Mouse (Mus musculus) T-helper 1 cell (primary cell): Measurements from ENCODE around the gene Pigf.
"Not testable (repeated sequence)": the region's sequence is repeated elsewhere in the genome, so short reads cannot be mapped to it uniquely, and the experiment has no call there.

Experiments used
- in situ Hi-C: fragments of 300-600 bp; cut with MboI, MseI; formaldehyde crosslinking; loops from one replicate; pipeline ENCODE4 v1.15.1; 2025; ENCODE audit warnings: high pct_unique_total_duplicates

Gene Pigf

DNA sequence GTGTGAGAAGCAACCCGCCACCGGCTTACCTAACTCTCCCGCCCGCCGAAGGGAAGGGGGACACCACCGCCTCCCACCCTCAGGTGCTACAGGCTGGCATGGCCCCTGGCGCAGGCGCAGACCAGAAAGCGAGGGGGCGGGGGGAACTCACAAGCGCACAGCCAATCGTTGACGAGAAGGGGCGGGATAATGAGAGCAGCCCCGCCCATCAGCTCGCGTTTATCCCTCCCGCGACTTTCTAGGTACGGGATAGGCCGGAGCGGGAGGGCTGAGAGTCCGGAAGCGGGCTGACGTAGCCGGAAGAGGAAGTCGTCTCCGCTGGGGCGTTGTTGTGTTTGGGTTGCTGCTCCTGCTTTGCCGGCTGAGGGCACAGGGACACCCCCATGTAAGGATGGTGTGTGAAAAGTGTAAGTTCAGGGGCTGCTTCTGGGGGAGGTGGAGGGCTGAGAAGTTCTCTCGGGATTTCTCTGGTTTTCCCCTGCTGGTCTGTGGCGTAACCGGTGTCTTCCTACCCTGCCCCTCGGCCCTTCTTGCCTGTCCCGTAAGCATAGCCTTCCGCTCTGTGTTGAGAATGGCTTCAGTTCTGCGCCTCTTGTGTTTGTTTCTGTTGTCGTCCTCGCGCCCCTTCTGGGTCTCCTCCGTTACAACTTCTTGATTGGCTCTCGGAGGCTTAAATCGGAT, at the start of gene Pigf, which contains the start of gene Cript:
Pigf (minus strand) TSS at position 138 of the 681 bp plus-strand sequence.
Cript (plus strand) TSS at position 282 of the 681 bp plus-strand sequence.
- in situ Hi-C loops: no loop called here

GRCm38 (mm10) chr17:87073470-87073869, 48.3 kb upstream of the Pigf start:
- in situ Hi-C loops: no loop called here

- in situ Hi-C loops: no loop called here
Observed at GRCm38 (mm10) chr17:87072766-87073440, 47.7 kb upstream of the Pigf start.

DNA sequence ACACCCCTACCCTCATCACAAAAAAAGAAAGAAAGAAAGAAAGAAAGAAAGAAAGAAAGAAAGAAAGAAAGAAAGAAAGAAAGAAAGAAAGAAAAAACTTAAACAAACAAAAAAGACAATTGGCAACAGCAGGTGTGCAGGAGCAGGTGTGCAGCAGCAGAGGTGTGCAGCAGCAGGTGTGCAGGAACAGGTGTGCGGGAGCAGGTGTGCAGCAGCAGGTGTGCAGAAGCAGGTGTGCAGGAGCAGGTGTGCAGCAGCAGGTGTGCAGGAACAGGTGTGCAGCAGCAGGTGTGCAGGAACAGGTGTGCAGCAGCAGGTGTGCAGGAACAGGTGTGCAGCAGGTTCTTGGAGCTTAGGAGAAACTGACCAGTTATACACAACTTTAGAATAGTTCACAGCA, 47.0 kb upstream of the Pigf start:
- in situ Hi-C loops: not testable (repeated sequence)

DNA sequence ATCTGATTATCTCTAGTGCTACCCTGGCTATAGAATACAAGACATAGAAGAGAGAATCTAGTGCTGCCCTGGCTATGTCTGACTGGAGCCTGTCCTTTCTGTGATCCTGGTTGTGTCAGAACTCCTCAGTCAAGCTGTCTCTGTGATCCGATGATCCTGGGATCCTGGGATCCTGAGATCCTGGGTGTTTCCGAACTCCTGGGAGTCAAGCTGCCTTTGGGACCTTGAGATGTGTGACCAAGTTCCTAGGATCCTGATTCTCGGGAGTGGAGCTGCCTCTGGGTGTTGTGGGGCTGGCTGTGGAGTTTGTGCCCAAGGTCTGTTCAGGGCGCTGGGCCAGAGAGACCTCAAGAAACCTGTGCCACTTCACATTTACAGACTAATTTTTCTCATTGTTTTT, 43.8 kb upstream of the Pigf start:
- in situ Hi-C loops: no loop called here

DNA sequence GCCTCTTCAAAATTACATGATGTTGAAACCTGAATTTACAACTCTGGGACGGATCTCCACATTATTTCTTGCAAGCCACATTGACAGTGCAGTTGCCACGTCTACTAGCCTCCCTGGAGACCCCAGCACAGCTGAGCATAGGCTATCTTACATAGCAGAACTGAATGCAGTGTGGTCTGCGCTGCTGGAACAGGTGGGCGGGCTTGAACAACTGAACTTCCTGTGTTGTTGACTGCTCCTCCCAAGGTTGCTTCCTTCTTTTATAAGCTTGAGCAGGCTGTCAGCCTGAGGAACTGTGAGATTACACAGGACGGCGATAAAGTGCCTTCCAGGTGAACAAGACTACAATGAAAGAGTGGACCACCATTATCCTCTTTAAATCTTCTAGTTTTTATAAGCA, 38.8 kb upstream of the Pigf start:
- in situ Hi-C loops: no loop called here

- in situ Hi-C loops: no loop called here
Observed at GRCm38 (mm10) chr17:87063461-87063860, 38.3 kb upstream of the Pigf start.

- in situ Hi-C loops: no loop called here
Observed at GRCm38 (mm10) chr17:87062639-87063038, 37.4 kb upstream of the Pigf start.

DNA sequence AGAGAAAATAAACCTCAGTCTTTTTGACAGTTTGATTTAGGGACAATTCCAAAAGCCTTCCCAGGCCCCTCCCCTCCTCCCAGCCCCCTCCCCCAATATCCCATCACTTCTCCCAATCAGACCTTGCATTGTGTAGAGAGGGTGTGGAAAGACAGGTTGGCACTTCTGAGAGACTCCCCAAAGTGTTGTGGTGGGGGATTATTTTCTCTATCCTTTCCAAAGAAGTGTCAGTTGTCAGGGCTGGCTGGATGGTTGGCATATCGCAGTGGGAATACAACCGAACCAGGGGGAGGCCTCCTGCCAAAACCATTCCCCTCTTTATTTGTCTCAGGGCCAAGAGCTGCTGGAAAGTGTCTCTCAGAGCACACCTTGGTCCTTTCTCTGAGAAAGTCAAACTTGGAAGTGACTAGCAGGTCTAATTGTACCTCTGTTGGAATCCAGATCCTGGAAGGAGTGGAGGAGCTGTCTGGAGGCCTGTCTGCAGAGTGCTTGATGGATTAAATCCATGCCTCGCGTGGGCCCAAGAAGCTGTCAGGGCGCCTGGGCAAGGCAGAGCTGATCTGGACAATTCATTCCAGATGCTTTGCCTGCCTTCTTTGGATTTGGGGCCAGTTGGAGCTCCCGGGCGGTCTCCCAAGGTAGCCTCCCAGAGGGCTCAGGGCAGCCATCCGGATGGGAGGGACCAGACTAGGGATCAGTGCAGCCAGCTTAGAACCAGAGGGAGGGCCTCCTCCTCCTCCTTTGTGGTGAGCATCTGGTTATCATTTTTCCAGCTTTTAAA, 32.5 kb upstream of the Pigf start:
- in situ Hi-C loops: no loop called here

DNA sequence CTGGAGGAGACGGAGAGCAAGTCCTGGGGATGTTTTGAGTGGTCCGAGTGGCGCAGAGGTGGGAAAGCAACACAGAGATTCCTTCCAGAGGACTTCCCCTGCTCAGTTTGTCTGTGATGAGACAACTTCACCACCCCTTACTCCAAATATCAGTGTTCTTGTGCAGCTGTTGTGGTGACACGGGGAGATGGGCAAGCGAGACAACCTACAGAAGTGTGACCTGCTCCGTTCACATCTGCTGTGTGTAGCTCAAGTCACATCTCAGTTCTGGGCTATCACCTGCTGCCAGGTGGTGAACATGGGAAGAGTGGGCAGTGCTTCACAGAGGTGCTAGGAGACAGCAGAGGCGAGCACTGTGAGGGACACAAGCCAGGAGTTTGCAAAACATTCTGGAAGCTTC, 31.6 kb upstream of the Pigf start:
- in situ Hi-C loops: no loop called here

- in situ Hi-C loops: no loop called here
Observed at GRCm38 (mm10) chr17:87055663-87056062, 30.5 kb upstream of the Pigf start.

- in situ Hi-C loops: no loop called here
Observed at GRCm38 (mm10) chr17:87055051-87055459, 29.8 kb upstream of the Pigf start.

GRCm38 (mm10) chr17:87053921-87054320, 28.7 kb upstream of the Pigf start:
- in situ Hi-C loops: no loop called here

DNA sequence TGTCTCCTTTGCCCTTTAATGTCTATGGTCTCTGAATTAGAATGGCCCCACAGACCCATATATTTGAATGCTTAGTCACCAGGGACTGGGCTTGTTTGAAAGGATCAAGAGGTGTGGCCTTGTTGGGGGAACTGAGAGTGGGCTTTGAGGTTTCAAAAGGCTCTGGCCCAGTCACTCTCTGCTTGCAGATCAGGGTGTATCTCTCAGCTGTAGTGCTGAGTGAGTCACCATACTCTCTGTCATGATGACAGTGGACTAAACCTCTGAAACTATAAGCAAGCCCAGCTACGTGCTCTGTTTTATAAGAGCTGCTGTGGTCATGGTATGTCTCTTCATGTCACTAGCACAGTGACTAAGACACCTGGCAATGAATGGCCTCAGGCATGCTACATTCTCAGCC, 27.2 kb upstream of the Pigf start:
- in situ Hi-C loops: no loop called here

- in situ Hi-C loops: no loop called here
Observed at GRCm38 (mm10) chr17:87051652-87052051, 26.4 kb upstream of the Pigf start.

DNA sequence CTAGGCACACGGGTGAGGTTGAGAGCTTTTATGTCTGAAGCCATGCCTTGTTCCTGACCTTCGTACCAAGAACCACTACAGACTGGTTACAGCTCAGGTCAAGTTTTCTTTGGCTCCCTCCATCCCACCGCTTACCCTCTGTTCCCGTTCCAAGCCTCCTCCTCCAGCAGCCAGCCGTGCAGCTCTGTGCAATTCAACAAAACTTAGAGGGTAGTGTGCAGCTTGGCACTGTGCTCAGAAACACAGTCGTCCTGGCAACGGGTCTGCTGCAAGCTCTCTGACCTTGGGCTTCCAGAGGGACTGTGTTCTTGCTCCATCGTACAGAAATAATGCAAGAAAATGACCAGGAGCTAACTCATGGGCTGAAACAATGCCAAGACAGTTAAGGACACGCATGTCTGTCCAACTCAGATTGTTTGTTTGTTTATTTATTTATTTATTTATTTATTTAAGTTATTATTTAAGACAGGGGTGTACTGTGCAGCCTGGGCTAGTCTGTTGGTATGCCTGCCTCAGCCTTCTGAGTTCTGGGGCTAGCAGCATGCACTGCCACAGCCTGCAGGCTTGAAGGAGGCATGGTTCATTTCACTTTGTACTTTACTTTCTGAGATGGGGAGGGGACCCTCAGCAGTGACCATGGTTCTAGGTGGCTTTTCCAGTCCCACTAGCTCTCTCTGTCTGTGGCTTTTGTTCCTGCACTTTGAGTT, 25.4 kb upstream of the Pigf start:
- in situ Hi-C loops: no loop called here

GRCm38 (mm10) chr17:87049696-87050095, 24.5 kb upstream of the Pigf start:
- in situ Hi-C loops: loop anchor here (5.0 kb wide), 1 partner anchor 132 kb away; the partner anchor contains the start of gene Tmem247

- in situ Hi-C loops: loop anchor here (5.0 kb wide), 1 partner anchor 127 kb away; the partner anchor contains the start of gene Tmem247
Observed at GRCm38 (mm10) chr17:87044796-87045195, 19.6 kb upstream of the Pigf start.

GRCm38 (mm10) chr17:87044364-87044763, 19.2 kb upstream of the Pigf start:
- in situ Hi-C loops: no loop called here

DNA sequence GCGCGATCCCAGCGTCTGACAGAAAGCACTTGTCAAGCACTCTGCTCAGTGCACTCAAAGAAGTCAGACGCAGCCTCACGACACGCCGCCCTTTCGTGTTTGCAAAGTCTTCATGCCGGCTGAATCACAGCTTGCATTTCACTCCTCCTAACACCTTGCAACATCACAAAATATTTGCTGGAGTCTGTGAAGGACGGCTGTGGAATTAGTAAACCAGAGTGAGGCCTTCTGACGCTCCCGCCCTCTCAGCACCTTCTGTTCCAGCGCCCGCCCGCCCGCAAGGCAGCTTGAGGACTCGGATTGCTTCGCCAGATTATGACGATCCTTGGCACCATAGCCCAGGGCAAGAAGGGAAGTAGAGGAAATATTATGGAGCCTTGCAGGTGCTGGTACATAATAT, 16.5 kb upstream of the Pigf start:
- in situ Hi-C loops: no loop called here

- in situ Hi-C loops: no loop called here
Observed at GRCm38 (mm10) chr17:87038496-87038895, 13.3 kb upstream of the Pigf start.
